Comparison of ENCODE assay signal across 9 mouse cellular contexts in genomic region chr19:10677915-10678771, GRCm38 (mm10). TPM values are rescaled to one million over a fixed set of nuclear protein-coding genes. Genes with fewer than 3 reads are reported as not detected.
DNase-seq lines count a peak whose midpoint lies in the region; ATAC-seq and TF ChIP-seq lines count a peak whose summit lies in the region.
"Had no signal": no experiment of that assay in that cellular context is flagged by ENCODE, and none has a peak within 500 bp of the region (broad histone marks: within the 10 kb centered on the region; RNA-seq: fewer than 3 reads in every experiment).

Gene Pga5 (minus strand): TSS chr19:10678071.

- no peak within 1 kb of the TSS for H3K9ac ChIP-seq in CH12.LX (ENCODE audit: insufficient read depth, low read depth)
- H3K9ac ChIP-seq in forebrain, embryonic 12.5 days = no peak within 1 kb of the TSS

- peaks cover 0 to 3% of the 10 kb centered on the region in 2 experiments; a peak in 2 of 4 replicates for H3K4me1 ChIP-seq in CH12.LX (ENCODE audit: control insufficient read depth in 1 of 2, insufficient read depth in 2 of 2)
- no peaks in the 10 kb centered on the region for H3K4me1 ChIP-seq in forebrain, embryonic 12.5 days

- no peaks in the 10 kb centered on the region for H3K9me3 ChIP-seq in CH12.LX (replicated peaks; ENCODE audit: low read length)
- no peaks in the 10 kb centered on the region for H3K9me3 ChIP-seq in forebrain, embryonic 12.5 days

- intact Hi-C loops in heart, postnatal 36 days (cut with DNase I) = loop anchor here (1.0 kb wide), 1 partner anchor 31 kb away; no protein-coding TSS in a partner anchor

- WGBS in forebrain, embryonic 12.5 days = 42% methylated on average over 6 of the region's 6 CpGs

- TF ChIP-seq RAD21 in CH12.LX (IDR thresholded peaks at IDR 0.05; ENCODE audit: low read depth, low read length) = peak; percentile 86

- H3K4me3 ChIP-seq in CH12.LX (replicated peaks in 1 of 3; ENCODE audit: low read depth in 2 of 3, low read length in 2 of 3, poor library complexity in 1 of 3) = no peak within 1 kb of the TSS
- no peak within 1 kb of the TSS for H3K4me3 ChIP-seq in forebrain, embryonic 12.5 days (replicated peaks)
- H3K4me3 ChIP-seq: erythroblast, embryonic 14.5 days had no signal

- no peaks in the 10 kb centered on the region for H3K36me3 ChIP-seq in CH12.LX (replicated peaks in 1 of 2; ENCODE audit: control insufficient read depth in 1 of 2, insufficient read depth in 1 of 2, low read length in 1 of 2)
- H3K36me3 ChIP-seq in forebrain, embryonic 12.5 days (replicated peaks) = no peaks in the 10 kb centered on the region

- no peak for TF ChIP-seq EP300 in CH12.LX (IDR thresholded peaks at IDR 0.05; ENCODE audit: low read length)

- peak; percentile 76 for ATAC-seq in forebrain, embryonic 12.5 days (ENCODE audit: low FRiP score)

- H3K4me2 ChIP-seq in CH12.LX (ENCODE audit: insufficient read depth, low read depth, poor library complexity, severe bottlenecking) = no peak within 1 kb of the TSS
- no peak within 1 kb of the TSS for H3K4me2 ChIP-seq in forebrain, embryonic 12.5 days

- no peaks in the 10 kb centered on the region for H3K27me3 ChIP-seq in CH12.LX (replicated peaks)
- 0 out of 2 replicates have a peak, but pooled peaks cover 9% of the 10 kb centered on the region for H3K27me3 ChIP-seq in forebrain, embryonic 12.5 days

- DNase-seq in CH12.LX (ENCODE audit: extremely low read depth) = peak; percentile 71
- peak; percentile 87 for DNase-seq in brain, embryonic 14.5 days (ENCODE audit: low read depth)
- DNase-seq in heart, postnatal 36 days = peak; percentile 85 to 88
- peak; percentile 80 for DNase-seq in layer of hippocampus, adult 9-11 months
- DNase-seq in lung, postnatal 10 days = peak; percentile 91
- peak; percentile 75 for DNase-seq in ovary, postnatal 36 days (ENCODE audit: low spot score)
- peak; percentile 35 to 86 for DNase-seq in thymus, postnatal 10 days (ENCODE audit: low spot score in 2 of 2)

- no peak for TF ChIP-seq POLR2A in CH12.LX (IDR thresholded peaks at IDR 0.05; ENCODE audit: low read depth, low read length)
- no peak for TF ChIP-seq POLR2A in brain, embryonic 14.5 days (IDR thresholded peaks at IDR 0.05; ENCODE audit: borderline replicate concordance, extremely low read depth, insufficient read depth, insufficient read length, poor library complexity, severe bottlenecking)

- TF ChIP-seq CTCF in CH12.LX (conservative IDR thresholded peaks at IDR 0.05 in 1 of 2, IDR thresholded peaks at IDR 0.05 in 1 of 2; ENCODE audit: low read depth in 2 of 2, low read length in 2 of 2) = peak; percentile 81 to 92
- peak; percentile 93 for TF ChIP-seq CTCF in brain, embryonic 14.5 days (IDR thresholded peaks at IDR 0.05; ENCODE audit: borderline replicate concordance, extremely low read depth, insufficient read depth, insufficient read length)

- no peaks in the 10 kb centered on the region for H3K79me2 ChIP-seq in CH12.LX (replicated peaks; ENCODE audit: control insufficient read depth, extremely low read depth, insufficient read depth, poor library complexity, severe bottlenecking)

- in situ Hi-C loops in CH12.LX (cut with MboI; ENCODE audit: low pct_ligation_motif_present, low pct_unique_long_range_greater_than_20kb, low sequenced_read_pairs) = loop anchor here (10.0 kb wide), 1 partner anchor 287 kb away; no protein-coding TSS in a partner anchor

- no peak within 1 kb of the TSS for H3K27ac ChIP-seq in CH12.LX (ENCODE audit: insufficient read depth, low read depth)
- no peak within 1 kb of the TSS for H3K27ac ChIP-seq in forebrain, embryonic 12.5 days

- dilution Hi-C loops in CH12.LX (cut with MboI; ENCODE audit: extremely low pct_ligation_motif_present, extremely low pct_unique_long_range_greater_than_20kb, low sequenced_read_pairs) = no loop called here

TF ChIP-seq in CH12.LX, 34 proteins besides CTCF, POLR2A, EP300 and RAD21:
- TF ChIP-seq ZKSCAN1 (IDR thresholded peaks at IDR 0.05; ENCODE audit: borderline replicate concordance, low read depth, low read length) (no peak), NRF1 (IDR thresholded peaks at IDR 0.05; ENCODE audit: low read depth, low read length) (no peak), ETS1 (conservative IDR thresholded peaks at IDR 0.05; ENCODE audit: low read depth, low read length) (no peak), HCFC1 (IDR thresholded peaks at IDR 0.05; ENCODE audit: low read depth, low read length) (no peak), MAX (IDR thresholded peaks at IDR 0.05; ENCODE audit: low read length) (no peak), RCOR1 (conservative IDR thresholded peaks at IDR 0.05; ENCODE audit: low read depth, low read length) (no peak), MYC (IDR thresholded peaks at IDR 0.05; ENCODE audit: low read depth, low read length) (no peak), MXI1 (IDR thresholded peaks at IDR 0.05; ENCODE audit: low read depth, low read length) (no peak), CHD1 (IDR thresholded peaks at IDR 0.05; ENCODE audit: low read depth, low read length) (no peak), JUND (conservative IDR thresholded peaks at IDR 0.05; ENCODE audit: low read depth, low read length) (0 out of 2 replicates have a peak, but pooled peaks have one; percentile 7), USF2 (conservative IDR thresholded peaks at IDR 0.05; ENCODE audit: low read depth, low read length) (no peak), SMC3 (IDR thresholded peaks at IDR 0.05; ENCODE audit: low read depth, low read length) (peak; percentile 94), KAT2A (IDR thresholded peaks at IDR 0.05; ENCODE audit: insufficient replicate concordance, low read length) (no peak), MEF2A (IDR thresholded peaks at IDR 0.05; ENCODE audit: borderline replicate concordance, low read depth, low read length) (no peak), ZC3H11A (IDR thresholded peaks at IDR 0.05; ENCODE audit: low read depth, low read length) (peak; percentile 63; the same call in 1 of the 2 replicates), SIN3A (IDR thresholded peaks at IDR 0.05; ENCODE audit: low read length) (no peak), POLR2AphosphoS2 (IDR thresholded peaks at IDR 0.05; ENCODE audit: low read depth, low read length) (no peak), NELFE (IDR thresholded peaks at IDR 0.05; ENCODE audit: low read depth, low read length) (no peak), ELF1 (IDR thresholded peaks at IDR 0.05; ENCODE audit: low read depth, low read length) (no peak), ZNF384 (IDR thresholded peaks at IDR 0.05; ENCODE audit: low read depth, low read length) (no peak), GABPA (IDR thresholded peaks at IDR 0.05; ENCODE audit: insufficient replicate concordance, low read depth, low read length) (no peak)

RNA-seq across cellular contexts. Expression of gene Pga5, which starts in this region (rescaled TPM):
- total RNA-seq in CH12.LX (2012; rRNA removed) (0.08 TPM in 1 of 2 replicates, not detected in the other), CH12.LX (2014; rRNA removed) (not detected in 2 replicates)
- not detected in 2 replicates for polyA plus RNA-seq in CH12.LX (2012; ENCODE audit: insufficient read length, low read depth)
- polyA plus RNA-seq in brain, embryonic 14.5 days (2012; rRNA removed) = 0.07 TPM in 1 of 2 replicates, not detected in the other
- polyA plus RNA-seq in forebrain, embryonic 12.5 days (2016; fragmentation: Nextera tagmentation; extraction: Ambion mirVana) = not detected in 2 replicates
- total RNA-seq in heart, postnatal 36 days (2021) = not detected
- polyA plus RNA-seq: erythroblast, embryonic 14.5 days had no signal

Comparison
In these comparisons a context has a peak if more than half of its experiments do, and no peak if none do; other contexts are left out.
1. Peak in DNase-seq in CH12.LX; RNA of the gene not detected or under 1 TPM.
2. Peak in DNase-seq in brain, embryonic 14.5 days; RNA of the gene not detected or under 1 TPM.
3. Peak in ATAC-seq in forebrain, embryonic 12.5 days; RNA of the gene not detected or under 1 TPM.
4. Peak in DNase-seq in heart, postnatal 36 days; RNA of the gene not detected or under 1 TPM.